Mouse (Mus musculus) embryo, embryonic 10 days (tissue): Measurements from ENCODE around the gene Pik3c2g.

Source experiments
- DNase-seq: peaks from one replicate; pipeline ENCODE4 v3.0.0-alpha.2; 2015; ENCODE audit warnings: low spot score

Gene Pik3c2g

GRCm38 (mm10) chr6:139586892-139587291 lies at the start of gene Pik3c2g:
Pik3c2g (plus strand) TSS chr6:139587221.
- no peak for DNase-seq

- DNase-seq = peak; percentile 13
Measured at GRCm38 (mm10) chr6:139538469-139538868, 48.6 kb upstream of the Pik3c2g start.

GRCm38 (mm10) chr6:139555537-139556179 lies 31.4 kb upstream of the Pik3c2g start:
- no peak for DNase-seq

GRCm38 (mm10) chr6:139569211-139569610 lies 17.8 kb upstream of the Pik3c2g start:
- DNase-seq = peak; percentile 46

- no peak for DNase-seq
Measured at GRCm38 (mm10) chr6:139575854-139576253, 11.2 kb upstream of the Pik3c2g start.

GRCm38 (mm10) chr6:139576261-139577014 lies 10.6 kb upstream of the Pik3c2g start:
- DNase-seq = no peak

- DNase-seq = peak; percentile 63
Measured at GRCm38 (mm10) chr6:139577026-139577861, 9.8 kb upstream of the Pik3c2g start.

- no peak for DNase-seq
Measured at GRCm38 (mm10) chr6:139587478-139587877, 457 bp downstream of the Pik3c2g start.

GRCm38 (mm10) chr6:139588409-139588808 lies 1.4 kb downstream of the Pik3c2g start:
- peak; percentile 77 for DNase-seq

- peak; percentile 91 for DNase-seq
Measured at GRCm38 (mm10) chr6:139589291-139589690, 2.3 kb downstream of the Pik3c2g start.

GRCm38 (mm10) chr6:139589854-139590253 lies 2.8 kb downstream of the Pik3c2g start:
- no peak for DNase-seq

GRCm38 (mm10) chr6:139592081-139592480 lies 5.1 kb downstream of the Pik3c2g start:
- no peak for DNase-seq

GRCm38 (mm10) chr6:139596433-139596832 lies 9.4 kb downstream of the Pik3c2g start:
- no peak for DNase-seq

GRCm38 (mm10) chr6:139599216-139599615 lies 12.2 kb downstream of the Pik3c2g start:
- no peak for DNase-seq

- DNase-seq = no peak
Measured at GRCm38 (mm10) chr6:139618774-139619173, 31.8 kb downstream of the Pik3c2g start.

- no peak for DNase-seq
Measured at GRCm38 (mm10) chr6:139624756-139625155, 37.7 kb downstream of the Pik3c2g start.

GRCm38 (mm10) chr6:139634561-139634960 lies 47.5 kb downstream of the Pik3c2g start:
- DNase-seq = no peak

GRCm38 (mm10) chr6:139655399-139655798 lies 68.4 kb downstream of the Pik3c2g start:
- DNase-seq = peak; percentile 60

GRCm38 (mm10) chr6:139662462-139662861 lies 75.4 kb downstream of the Pik3c2g start:
- peak; percentile 35 for DNase-seq

GRCm38 (mm10) chr6:139718416-139718984 lies 131.5 kb downstream of the Pik3c2g start:
- DNase-seq = no peak

GRCm38 (mm10) chr6:139719639-139720221 lies 132.7 kb downstream of the Pik3c2g start:
- no peak for DNase-seq
